Mouse (Mus musculus): ENCODE results near the gene Drc3. TPM values are rescaled to one million over a fixed set of nuclear protein-coding genes. Genes with fewer than 3 reads are reported as not detected.

Gene Drc3
- polyA plus RNA-seq, 1 experiment from 2014 or later = 16.8 TPM

DNA sequence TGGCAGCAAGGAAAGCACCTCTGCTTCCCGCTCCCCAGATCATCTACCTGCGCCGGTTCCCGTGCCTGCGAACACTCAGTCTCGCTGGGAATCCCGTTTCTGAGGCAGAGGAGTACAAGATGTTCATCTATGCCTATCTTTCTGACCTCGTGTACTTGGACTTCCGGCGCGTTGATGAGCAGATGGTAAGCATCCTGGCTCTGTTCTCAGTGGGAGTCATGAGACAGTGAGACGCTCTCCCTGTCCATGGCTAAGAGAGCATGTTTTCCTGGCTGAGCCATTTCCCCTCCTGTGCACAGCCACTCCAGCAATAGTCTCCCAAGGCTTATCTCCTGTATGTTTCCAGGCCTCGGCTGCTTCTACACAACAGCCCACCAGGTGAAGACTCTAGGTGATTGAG, 17.3 kb downstream of the Drc3 start:
- TF ChIP-seq CTCF (IDR thresholded peaks at IDR 0.05) (no peak), EP300 (IDR thresholded peaks at IDR 0.05) (no peak)
- Histone ChIP-seq H3K4me1 (ENCODE audit: insufficient read depth, low read depth, low read length) (no peaks in the 10 kb centered on the region), H3K27ac (ENCODE audit: low read length) (no peak overlapping the region), H3K9me3 (ENCODE audit: low read length) (no peaks in the 10 kb centered on the region), H3K36me3 (ENCODE audit: insufficient read depth, low read length) (no peaks in the 10 kb centered on the region), H3K4me3 (ENCODE audit: low read depth, low read length) (no peak overlapping the region), H3K9ac (replicated peaks; ENCODE audit: low read depth) (no peak overlapping the region), H3K4me2 (replicated peaks; ENCODE audit: low read depth, low read length) (no peak overlapping the region), H3K27me3 (replicated peaks; ENCODE audit: insufficient read depth, low read length) (no peaks in the 10 kb centered on the region)
- WGBS = 85% methylated on average over 13 of the region's 13 CpGs
- DNase-seq (ENCODE audit: low spot score) (no peak), ATAC-seq (no peak)

DNA sequence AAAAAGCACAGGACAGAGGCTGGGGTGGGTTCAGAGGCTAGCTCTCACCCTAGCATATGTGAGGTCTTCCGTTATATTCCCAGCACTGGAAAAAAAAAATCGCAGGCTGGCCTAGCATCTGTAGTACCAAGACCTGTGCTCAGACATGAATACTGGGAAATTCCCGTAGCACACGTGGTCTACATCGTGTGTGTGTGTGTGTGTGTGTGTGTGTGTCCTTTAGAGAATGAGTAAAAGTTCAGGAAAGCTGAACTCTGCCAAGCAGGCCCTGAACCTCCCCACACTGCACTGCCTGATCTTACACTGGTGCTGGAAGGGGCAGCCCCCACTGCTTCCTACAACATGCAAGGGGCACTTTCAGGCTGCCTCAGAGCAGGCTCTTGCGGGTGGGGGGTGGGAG, 21.4 kb downstream of the Drc3 start:
- ATAC-seq (no peak), DNase-seq (ENCODE audit: low spot score) (no peak)
- no peak overlapping the region for H3K27ac ChIP-seq (ENCODE audit: low read length)
- TF ChIP-seq CTCF (IDR thresholded peaks at IDR 0.05) = no peak
- no peak for TF ChIP-seq EP300 (IDR thresholded peaks at IDR 0.05)
- no peaks in the 10 kb centered on the region for H3K4me1 ChIP-seq (ENCODE audit: insufficient read depth, low read depth, low read length)
- no peak overlapping the region for H3K9ac ChIP-seq (replicated peaks; ENCODE audit: low read depth)
- H3K27me3 ChIP-seq (replicated peaks; ENCODE audit: insufficient read depth, low read length) = no peaks in the 10 kb centered on the region
- H3K9me3 ChIP-seq (ENCODE audit: low read length) = no peaks in the 10 kb centered on the region
- H3K36me3 ChIP-seq (ENCODE audit: insufficient read depth, low read length) = no peaks in the 10 kb centered on the region
- WGBS = 81% methylated on average over 6 of the region's 6 CpGs
- H3K4me2 ChIP-seq (replicated peaks; ENCODE audit: low read depth, low read length) = no peak overlapping the region
- no peak overlapping the region for H3K4me3 ChIP-seq (ENCODE audit: low read depth, low read length)

DNA sequence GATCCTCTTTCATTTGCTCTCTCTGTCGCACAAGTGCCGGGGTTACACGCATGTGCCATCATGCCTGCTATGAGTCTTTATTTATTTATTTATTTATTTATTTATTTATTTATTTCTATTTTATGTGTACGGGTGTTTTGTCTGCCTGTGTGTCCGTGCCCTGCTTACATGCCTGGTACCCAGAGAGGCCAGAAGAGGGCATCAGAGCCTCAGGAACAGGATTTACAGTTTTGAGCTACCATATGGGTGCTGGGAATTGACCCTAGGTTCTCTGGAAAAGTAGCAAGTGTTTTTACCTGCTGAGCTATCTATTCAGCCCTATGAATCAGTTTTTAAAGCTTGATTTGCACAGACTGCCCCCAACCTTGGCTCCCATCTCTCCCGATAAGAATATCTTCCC, 30.4 kb downstream of the Drc3 start:
- no peaks in the 10 kb centered on the region for H3K36me3 ChIP-seq (ENCODE audit: insufficient read depth, low read length)
- no peaks in the 10 kb centered on the region for H3K4me1 ChIP-seq (ENCODE audit: insufficient read depth, low read depth, low read length)
- no peak overlapping the region for H3K4me2 ChIP-seq (replicated peaks; ENCODE audit: low read depth, low read length)
- H3K4me3 ChIP-seq (ENCODE audit: low read depth, low read length) = no peak overlapping the region
- no peaks in the 10 kb centered on the region for H3K27me3 ChIP-seq (replicated peaks; ENCODE audit: insufficient read depth, low read length)
- TF ChIP-seq EP300 (IDR thresholded peaks at IDR 0.05) = no peak
- TF ChIP-seq CTCF (IDR thresholded peaks at IDR 0.05) = peak; percentile 10; the same call in 1 of the 2 replicates
- DNase-seq (ENCODE audit: low spot score) (no peak), ATAC-seq (no peak)
- no peaks in the 10 kb centered on the region for H3K9me3 ChIP-seq (ENCODE audit: low read length)
- 88% methylated on average over 6 of the region's 6 CpGs for WGBS
- no peak overlapping the region for H3K27ac ChIP-seq (ENCODE audit: low read length)
- no peak overlapping the region for H3K9ac ChIP-seq (replicated peaks; ENCODE audit: low read depth)

DNA sequence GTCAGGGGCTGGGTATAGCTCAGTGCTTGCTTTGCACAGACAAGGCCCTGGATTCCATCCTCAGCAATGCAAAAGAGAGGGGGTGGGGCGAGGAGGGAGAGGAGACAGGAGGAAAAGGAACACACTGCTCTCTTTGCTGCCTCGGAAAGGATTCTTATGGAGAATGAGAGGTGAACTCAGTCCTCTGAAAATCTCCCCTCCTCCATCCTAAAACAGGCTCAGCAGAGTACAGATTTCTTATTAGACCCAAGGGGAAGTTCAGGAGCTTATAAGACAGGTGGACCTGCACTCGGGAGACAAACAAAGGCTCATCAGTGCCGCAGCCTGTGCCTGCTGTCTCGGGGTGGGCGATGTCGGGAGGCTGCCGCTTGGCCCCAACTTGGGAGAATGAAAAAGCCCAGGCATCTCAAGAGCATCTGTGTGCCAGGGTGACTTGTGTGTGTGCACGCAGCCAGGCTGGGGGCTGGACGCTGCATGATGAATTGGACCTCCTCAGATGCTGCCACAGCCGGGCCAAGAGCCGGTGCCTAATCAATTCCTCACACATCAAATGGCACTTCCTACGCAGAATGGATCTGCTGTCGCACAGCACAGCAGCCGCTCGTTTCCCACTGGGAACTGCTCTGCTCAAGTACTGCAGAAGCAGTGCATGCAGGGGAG, 31.8 kb downstream of the Drc3 start:
- Histone ChIP-seq H3K4me2 (replicated peaks; ENCODE audit: low read depth, low read length) (no peak overlapping the region), H3K36me3 (ENCODE audit: insufficient read depth, low read length) (no peaks in the 10 kb centered on the region), H3K27me3 (replicated peaks; ENCODE audit: insufficient read depth, low read length) (no peaks in the 10 kb centered on the region), H3K27ac (ENCODE audit: low read length) (no peak overlapping the region), H3K4me3 (ENCODE audit: low read depth, low read length) (no peak overlapping the region), H3K9ac (replicated peaks; ENCODE audit: low read depth) (no peak overlapping the region), H3K4me1 (ENCODE audit: insufficient read depth, low read depth, low read length) (no peaks in the 10 kb centered on the region), H3K9me3 (ENCODE audit: low read length) (no peaks in the 10 kb centered on the region)
- no peak for TF ChIP-seq CTCF (IDR thresholded peaks at IDR 0.05)
- TF ChIP-seq EP300 (IDR thresholded peaks at IDR 0.05) = no peak
- DNase-seq (ENCODE audit: low spot score) (no peak), ATAC-seq (no peak)
- 10% methylated on average over 16 of the region's 16 CpGs for WGBS

DNA sequence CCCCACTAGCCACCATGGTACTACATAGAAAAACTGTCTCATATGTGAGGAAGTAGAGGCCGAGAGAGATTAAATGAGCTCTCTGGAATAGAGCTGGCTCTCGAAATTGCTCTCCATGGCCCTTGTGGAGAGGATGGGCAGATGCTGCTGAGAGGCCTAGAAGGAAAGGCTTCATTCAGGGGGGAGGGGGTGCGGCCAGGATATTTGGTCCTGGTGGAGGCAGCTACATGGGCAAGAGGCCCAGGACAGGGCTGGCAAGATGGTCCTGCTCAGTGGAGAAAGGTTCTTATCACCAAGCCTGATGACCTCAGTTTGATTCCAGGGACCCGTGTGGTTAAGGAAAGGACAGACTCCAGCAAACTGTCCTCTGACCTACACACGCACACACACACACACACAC, 32.8 kb downstream of the Drc3 start:
- ATAC-seq (no peak), DNase-seq (ENCODE audit: low spot score) (no peak)
- Histone ChIP-seq H3K36me3 (ENCODE audit: insufficient read depth, low read length) (no peaks in the 10 kb centered on the region), H3K4me1 (ENCODE audit: insufficient read depth, low read depth, low read length) (no peaks in the 10 kb centered on the region), H3K4me2 (replicated peaks; ENCODE audit: low read depth, low read length) (no peak overlapping the region), H3K9me3 (ENCODE audit: low read length) (no peaks in the 10 kb centered on the region), H3K9ac (replicated peaks; ENCODE audit: low read depth) (no peak overlapping the region), H3K27me3 (replicated peaks; ENCODE audit: insufficient read depth, low read length) (no peaks in the 10 kb centered on the region), H3K27ac (ENCODE audit: low read length) (no peak overlapping the region), H3K4me3 (ENCODE audit: low read depth, low read length) (no peak overlapping the region)
- WGBS = 74% methylated on average over 5 of the region's 5 CpGs
- no peak for TF ChIP-seq CTCF (IDR thresholded peaks at IDR 0.05)
- TF ChIP-seq EP300 (IDR thresholded peaks at IDR 0.05) = no peak

DNA sequence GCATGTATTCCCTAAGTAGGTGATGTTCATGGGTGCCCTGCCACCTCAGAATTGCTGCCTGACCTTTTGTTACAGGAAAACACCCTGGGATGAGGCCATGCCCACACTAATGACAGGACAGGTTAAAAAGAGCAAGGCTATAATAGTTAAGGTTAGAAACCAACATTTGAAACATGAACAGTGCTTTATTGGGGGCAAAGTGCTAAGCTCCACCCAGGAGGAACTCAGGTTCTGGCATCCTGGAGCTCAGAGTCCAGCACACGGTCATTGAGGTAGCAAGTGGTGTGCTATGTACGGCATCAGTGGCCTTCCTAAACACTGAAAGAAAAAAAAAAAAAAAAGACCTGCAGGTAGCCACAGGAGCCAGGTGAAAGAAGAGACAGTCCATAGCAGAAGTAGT, 34.8 kb downstream of the Drc3 start:
- ATAC-seq = no peak
- DNase-seq (ENCODE audit: low spot score) = no peak

DNA sequence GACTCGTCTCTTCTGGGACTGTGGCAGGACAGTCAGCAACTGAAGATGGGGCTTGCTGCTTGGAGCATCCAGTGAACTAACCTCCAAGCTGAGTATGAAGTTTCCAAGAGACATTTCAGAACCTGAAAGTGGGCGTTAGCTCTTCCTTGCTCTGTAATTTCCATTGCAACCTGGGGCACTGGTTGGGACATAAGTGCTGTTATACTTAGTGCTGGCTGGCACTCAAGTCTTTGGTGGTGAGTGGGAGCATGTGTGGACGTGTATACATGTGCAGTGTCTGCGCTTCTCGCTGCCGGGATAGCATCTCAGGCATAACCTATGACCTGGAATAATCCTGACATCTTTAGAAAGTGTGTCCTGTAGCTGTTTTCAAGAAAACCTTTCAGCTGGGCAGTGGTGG, 38.2 kb downstream of the Drc3 start:
- Histone ChIP-seq H3K27me3 (replicated peaks; ENCODE audit: insufficient read depth, low read length) (no peaks in the 10 kb centered on the region), H3K27ac (ENCODE audit: low read length) (no peak overlapping the region), H3K4me3 (ENCODE audit: low read depth, low read length) (no peak overlapping the region), H3K9ac (replicated peaks; ENCODE audit: low read depth) (no peak overlapping the region), H3K4me2 (replicated peaks; ENCODE audit: low read depth, low read length) (no peak overlapping the region), H3K4me1 (ENCODE audit: insufficient read depth, low read depth, low read length) (no peaks in the 10 kb centered on the region), H3K36me3 (ENCODE audit: insufficient read depth, low read length) (no peaks in the 10 kb centered on the region), H3K9me3 (ENCODE audit: low read length) (no peaks in the 10 kb centered on the region)
- ATAC-seq = no peak
- 63% methylated on average over 6 of the region's 6 CpGs for whole genome bisulfite sequencing
- TF ChIP-seq CTCF (IDR thresholded peaks at IDR 0.05) (no peak), EP300 (IDR thresholded peaks at IDR 0.05) (no peak)
- no peak for DNase-seq (ENCODE audit: low spot score)

More for the DNA sequence above, 34.8 kb downstream of the Drc3 start:
- Histone ChIP-seq H3K9ac (replicated peaks; ENCODE audit: low read depth) (no peak overlapping the region), H3K4me3 (ENCODE audit: low read depth, low read length) (no peak overlapping the region), H3K27me3 (replicated peaks; ENCODE audit: insufficient read depth, low read length) (no peaks in the 10 kb centered on the region), H3K4me1 (ENCODE audit: insufficient read depth, low read depth, low read length) (no peaks in the 10 kb centered on the region), H3K36me3 (ENCODE audit: insufficient read depth, low read length) (no peaks in the 10 kb centered on the region), H3K4me2 (replicated peaks; ENCODE audit: low read depth, low read length) (no peak overlapping the region), H3K9me3 (ENCODE audit: low read length) (no peaks in the 10 kb centered on the region), H3K27ac (ENCODE audit: low read length) (no peak overlapping the region)
- 79% methylated on average over 2 of the region's 2 CpGs for WGBS
- TF ChIP-seq CTCF (IDR thresholded peaks at IDR 0.05) (no peak), EP300 (IDR thresholded peaks at IDR 0.05) (no peak)
